Mouse (Mus musculus) heart, embryonic 14.5 days (tissue): ENCODE measurements around the gene Lgalsl. TPM values are rescaled to one million over a fixed set of nuclear protein-coding genes. Genes with fewer than 3 reads are reported as not detected.

Experiments
- ATAC-seq: fragments of 200-750 bp; cut with Nextera tagmentation; 2 replicates; pipeline ENCODE4 v1.8.0; 2017; ENCODE audit warnings: low read depth, moderate TSS enrichment; ENCODE audit not compliant: insufficient number of reproducible peaks, insufficient read depth, low FRiP score
- H3K27ac ChIP-seq, 2 experiments: fragments of 200-500 bp in 1 of 2; fragments of 300-500 bp in 1 of 2; sonication (generic) in 1 of 2; replicated peaks in 1 of 2; 2 replicates each; pipeline ENCODE4 v1.5.1; 2012 to 2014; ENCODE audit warnings: low read depth in 2 of 2, low read length in 2 of 2, control low read depth in 1 of 2, mild to moderate bottlenecking in 1 of 2, mixed read lengths in 1 of 2; ENCODE audit not compliant: control insufficient read depth in 1 of 2, insufficient read depth in 1 of 2
- H3K27me3 ChIP-seq: fragments of 300-500 bp; sonication (generic); 2 replicates; pipeline ENCODE4 v1.6.1; 2014; ENCODE audit warnings: mild to moderate bottlenecking, low read length, control low read depth; ENCODE audit not compliant: control insufficient read depth, insufficient read depth
- H3K36me3 ChIP-seq: fragments of 300-500 bp; sonication (generic); 2 replicates; pipeline ENCODE4 v1.6.1; 2014; ENCODE audit warnings: mild to moderate bottlenecking, control low read depth, low read length, mixed read lengths; ENCODE audit not compliant: control insufficient read depth, insufficient read depth
- H3K4me1 ChIP-seq, 2 experiments: fragments of 200-500 bp in 1 of 2; fragments of 300-500 bp in 1 of 2; sonication (generic) in 1 of 2; 2 replicates each; pipeline ENCODE4 v1.6.1; 2012 to 2014; ENCODE audit warnings: low read length in 2 of 2, control low read depth in 1 of 2, mixed read lengths in 1 of 2; ENCODE audit not compliant: control insufficient read depth in 2 of 2, insufficient read depth in 2 of 2
- H3K4me2 ChIP-seq: fragments of 300-500 bp; sonication (generic); 2 replicates; pipeline ENCODE4 v1.6.1; 2014; ENCODE audit warnings: mild to moderate bottlenecking, low read length
- H3K4me3 ChIP-seq, 2 experiments: fragments of 200-500 bp in 1 of 2; fragments of 300-500 bp in 1 of 2; sonication (generic) in 1 of 2; 2 replicates each; pipeline ENCODE4 v1.5.1; 2012 to 2014; ENCODE audit warnings: low read length in 2 of 2, mild to moderate bottlenecking in 2 of 2, control low read depth in 1 of 2, low read depth in 1 of 2, moderate library complexity in 1 of 2; ENCODE audit not compliant: control insufficient read depth in 1 of 2, insufficient read depth in 1 of 2
- H3K9ac ChIP-seq: fragments of 300-500 bp; sonication (generic); 2 replicates; pipeline ENCODE4 v1.6.1; 2014; ENCODE audit warnings: mild to moderate bottlenecking, low read length
- H3K9me3 ChIP-seq: fragments of 300-500 bp; sonication (generic); 2 replicates; pipeline ENCODE4 v1.6.1; 2016; ENCODE audit warnings: low read length, control low read depth; ENCODE audit not compliant: control insufficient read depth
- WGBS: fragments of 180-500 bp; shearing (Covaris S2); extraction: QIAGEN DNeasy Blood & Tissue Kit; methylation state at CpG from one replicate; pipeline ENCODE4 v1.1.7; 2014; 5-methylcytosine and 5-hydroxymethylcytosine counted together
- polyA plus RNA-seq: library from polyadenylated mRNA; unstranded; fragments of >200 nt; fragmentation: Nextera tagmentation; extraction: Ambion mirVana; gene quantifications from 2 replicates; pipeline ENCODE4 v1.2.1, GENCODE M21; 2014

The Lgalsl gene
- polyA plus RNA-seq, 1 experiment from 2014 or later = 37.5 TPM

DNA sequence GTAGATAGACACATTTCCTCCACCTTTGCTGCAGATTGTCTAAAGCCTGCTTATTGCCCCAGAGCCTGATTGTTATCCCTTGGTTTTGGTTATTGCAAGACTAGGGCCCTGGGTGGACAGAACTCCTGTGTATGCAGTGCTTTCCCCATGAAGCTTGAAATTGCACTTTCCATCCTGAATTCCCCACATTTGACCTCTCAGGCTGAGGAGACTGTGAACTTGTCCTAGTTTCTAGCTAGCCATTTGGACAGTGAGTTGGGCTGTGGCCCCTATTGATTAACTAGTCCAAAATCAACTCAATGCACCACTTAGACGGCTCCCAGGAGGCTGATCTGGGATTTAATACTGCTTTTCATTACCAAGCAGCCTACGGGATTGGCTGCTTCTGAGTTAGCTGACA, 6.9 kb downstream of the Lgalsl start:
- no peaks in the 10 kb centered on the region for H3K9me3 ChIP-seq
- no peak for ATAC-seq
- no peak overlapping the region for H3K27ac ChIP-seq
- WGBS = 89% methylated on average over 2 of the region's 2 CpGs
- no peak overlapping the region for H3K4me3 ChIP-seq
- no peaks in the 10 kb centered on the region for H3K27me3 ChIP-seq
- H3K36me3 ChIP-seq = peaks cover 45% of the 10 kb centered on the region
- no peak overlapping the region for H3K4me2 ChIP-seq
- no peak overlapping the region for H3K9ac ChIP-seq
- H3K4me1 ChIP-seq = no peaks in the 10 kb centered on the region; a peak in 1 of 4 replicates

DNA sequence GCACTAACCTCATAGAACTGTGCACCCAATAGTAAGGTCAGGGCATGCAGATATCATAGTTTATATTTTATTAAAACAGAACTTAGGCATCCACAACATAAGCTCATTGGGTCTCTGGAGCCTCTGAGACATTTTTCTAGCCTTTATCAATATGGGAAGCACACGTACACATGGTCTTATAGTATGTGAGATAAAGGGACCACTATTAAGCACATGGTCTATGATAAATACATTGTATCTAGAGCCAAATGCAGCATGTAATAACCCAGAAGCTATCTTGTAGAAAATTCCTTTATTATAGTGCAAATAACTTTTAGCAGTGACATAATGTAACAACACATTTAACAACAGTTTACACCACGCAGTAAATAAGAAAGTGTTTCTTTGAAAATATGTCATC, 7.6 kb downstream of the Lgalsl start:
- WGBS = 82% methylated on average over 2 of the region's 2 CpGs
- Histone ChIP-seq H3K27me3 (no peaks in the 10 kb centered on the region), H3K9ac (no peak overlapping the region), H3K4me1 (no peaks in the 10 kb centered on the region; a peak in 1 of 4 replicates), H3K4me2 (no peak overlapping the region), H3K4me3 (no peak overlapping the region), H3K36me3 (peaks cover 39% of the 10 kb centered on the region), H3K27ac (no peak overlapping the region), H3K9me3 (no peaks in the 10 kb centered on the region)
- no peak for ATAC-seq

DNA sequence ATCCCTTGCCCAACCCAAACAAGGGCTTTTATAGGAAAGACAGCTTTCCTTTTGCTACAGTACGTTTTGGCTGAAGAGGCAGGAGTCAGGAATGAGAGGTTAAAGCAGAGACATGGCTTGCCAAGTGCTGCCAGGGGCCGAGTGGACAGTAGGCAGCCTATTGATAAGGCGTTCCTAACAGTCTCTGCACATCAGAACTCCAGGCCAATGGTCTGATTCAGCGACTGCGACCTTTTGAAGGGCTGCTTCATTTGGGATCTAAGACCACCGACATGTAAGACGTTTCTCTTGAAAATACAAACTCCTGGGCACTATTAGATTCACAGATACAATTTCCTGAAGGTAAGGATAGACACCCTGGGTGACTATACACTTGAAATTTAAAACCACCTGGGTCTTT, 9.5 kb downstream of the Lgalsl start:
- H3K4me2 ChIP-seq = no peak overlapping the region
- H3K36me3 ChIP-seq = peaks cover 19% of the 10 kb centered on the region
- no peaks in the 10 kb centered on the region for H3K27me3 ChIP-seq
- H3K4me3 ChIP-seq = no peak overlapping the region
- no peak for ATAC-seq
- 53% methylated on average over 7 of the region's 7 CpGs for WGBS
- no peaks in the 10 kb centered on the region; a peak in 1 of 4 replicates for H3K4me1 ChIP-seq
- H3K27ac ChIP-seq = no peak overlapping the region
- H3K9me3 ChIP-seq = no peaks in the 10 kb centered on the region
- no peak overlapping the region for H3K9ac ChIP-seq

DNA sequence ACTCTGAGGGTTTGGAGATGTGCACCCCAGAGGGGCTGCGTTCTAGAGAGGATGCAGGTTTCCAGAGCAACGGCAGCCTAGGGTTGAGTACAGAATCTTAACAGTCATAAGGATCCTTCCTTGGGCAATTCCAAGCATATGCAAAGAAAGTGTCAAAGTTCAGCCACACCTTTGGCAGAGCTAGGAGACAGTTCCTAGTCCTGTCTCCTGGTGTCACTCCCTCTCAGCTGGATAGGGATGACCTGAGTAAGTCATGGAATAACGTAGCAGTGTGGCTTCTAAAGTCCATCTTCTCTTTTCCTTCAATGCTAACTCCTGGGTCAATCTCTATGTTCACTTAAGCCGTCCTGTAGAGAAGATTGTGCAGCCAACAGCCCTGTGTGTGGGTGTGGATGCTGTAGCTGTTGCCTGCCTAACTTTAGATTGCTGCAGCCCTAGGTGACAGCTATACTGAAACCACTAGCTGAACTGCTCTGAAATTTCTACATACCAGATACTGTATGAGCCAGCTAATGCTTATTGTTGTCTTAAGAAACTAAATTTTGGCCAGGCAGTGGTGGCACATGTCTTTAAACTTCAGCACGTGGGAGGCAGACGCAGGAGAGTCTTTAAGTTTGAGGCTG, 16.8 kb downstream of the Lgalsl start:
- 82% methylated on average over 6 of the region's 6 CpGs for WGBS
- Histone ChIP-seq H3K9me3 (no peaks in the 10 kb centered on the region), H3K4me2 (no peak overlapping the region), H3K27me3 (no peaks in the 10 kb centered on the region; the same call in 1 of the 2 replicates), H3K36me3 (no peaks in the 10 kb centered on the region), H3K27ac (no peak overlapping the region), H3K4me1 (no peaks in the 10 kb centered on the region), H3K4me3 (no peak overlapping the region), H3K9ac (no peak overlapping the region)
- no peak for ATAC-seq

DNA sequence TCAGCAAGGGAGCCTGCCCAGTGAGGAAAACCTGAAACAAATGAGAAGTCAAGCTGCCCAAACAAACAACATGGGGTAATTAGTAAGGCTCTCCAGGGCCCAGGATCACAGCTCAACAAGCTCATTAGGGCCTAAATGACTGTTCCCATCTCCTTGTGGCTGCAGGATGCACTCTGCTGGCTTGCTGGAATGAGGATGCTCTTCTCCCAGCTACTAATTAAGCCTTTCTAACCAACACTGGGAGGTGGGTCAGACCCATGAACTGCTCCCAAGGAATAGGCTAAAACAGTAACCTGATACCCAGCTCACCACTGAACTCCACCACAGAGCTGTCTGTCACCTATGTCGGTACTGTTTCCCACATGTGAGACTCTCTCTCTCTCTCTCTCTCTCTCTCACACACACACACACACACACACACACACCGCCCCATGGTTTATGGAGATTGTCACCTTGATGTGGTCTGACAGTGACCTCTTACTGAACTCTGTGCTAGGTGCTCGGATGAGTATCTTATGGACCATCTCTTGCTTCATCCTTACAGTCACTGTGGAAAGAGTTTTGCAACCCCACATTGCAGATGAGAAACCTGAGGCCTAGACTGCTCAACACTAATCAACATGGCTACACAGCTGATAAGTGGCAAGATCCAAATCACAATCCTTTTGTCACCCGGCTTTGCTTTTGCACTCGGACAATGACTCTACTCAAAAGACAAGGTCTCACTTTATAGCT, 18.5 kb downstream of the Lgalsl start:
- H3K9ac ChIP-seq = no peak overlapping the region
- 68% methylated on average over 5 of the region's 5 CpGs for WGBS
- no peak for ATAC-seq
- no peaks in the 10 kb centered on the region for H3K4me1 ChIP-seq
- no peaks in the 10 kb centered on the region for H3K36me3 ChIP-seq
- no peaks in the 10 kb centered on the region for H3K9me3 ChIP-seq
- H3K27me3 ChIP-seq = no peaks in the 10 kb centered on the region; the same call in 1 of the 2 replicates
- no peak overlapping the region for H3K4me2 ChIP-seq
- H3K27ac ChIP-seq = no peak overlapping the region
- H3K4me3 ChIP-seq = no peak overlapping the region

DNA sequence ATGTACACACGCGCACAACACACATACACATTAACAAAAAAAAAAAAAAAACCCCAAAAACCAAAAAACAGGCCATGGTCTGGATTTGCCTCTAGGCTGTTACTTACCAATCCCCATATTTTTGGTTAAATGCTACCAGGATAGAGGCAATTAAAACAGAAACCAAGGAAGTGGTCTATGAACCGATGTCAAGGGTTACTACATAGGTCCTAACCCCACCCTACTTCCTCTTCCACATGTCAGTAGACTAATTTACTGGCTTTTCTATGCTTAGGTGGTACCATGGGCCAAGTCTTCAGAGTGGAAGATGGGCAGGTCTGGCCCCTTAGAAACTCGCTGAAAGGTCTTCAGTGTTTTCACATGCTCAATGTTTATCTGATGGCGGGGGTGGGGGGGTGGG, 24.2 kb downstream of the Lgalsl start:
- H3K27me3 ChIP-seq = no peaks in the 10 kb centered on the region; the same call in 1 of the 2 replicates
- H3K4me3 ChIP-seq = no peak overlapping the region
- H3K4me2 ChIP-seq = no peak overlapping the region
- no peak overlapping the region for H3K27ac ChIP-seq
- H3K9ac ChIP-seq = no peak overlapping the region
- ATAC-seq = no peak
- H3K9me3 ChIP-seq = no peaks in the 10 kb centered on the region
- no peaks in the 10 kb centered on the region for H3K4me1 ChIP-seq
- WGBS = 76% methylated on average over 5 of the region's 5 CpGs
- no peaks in the 10 kb centered on the region for H3K36me3 ChIP-seq

DNA sequence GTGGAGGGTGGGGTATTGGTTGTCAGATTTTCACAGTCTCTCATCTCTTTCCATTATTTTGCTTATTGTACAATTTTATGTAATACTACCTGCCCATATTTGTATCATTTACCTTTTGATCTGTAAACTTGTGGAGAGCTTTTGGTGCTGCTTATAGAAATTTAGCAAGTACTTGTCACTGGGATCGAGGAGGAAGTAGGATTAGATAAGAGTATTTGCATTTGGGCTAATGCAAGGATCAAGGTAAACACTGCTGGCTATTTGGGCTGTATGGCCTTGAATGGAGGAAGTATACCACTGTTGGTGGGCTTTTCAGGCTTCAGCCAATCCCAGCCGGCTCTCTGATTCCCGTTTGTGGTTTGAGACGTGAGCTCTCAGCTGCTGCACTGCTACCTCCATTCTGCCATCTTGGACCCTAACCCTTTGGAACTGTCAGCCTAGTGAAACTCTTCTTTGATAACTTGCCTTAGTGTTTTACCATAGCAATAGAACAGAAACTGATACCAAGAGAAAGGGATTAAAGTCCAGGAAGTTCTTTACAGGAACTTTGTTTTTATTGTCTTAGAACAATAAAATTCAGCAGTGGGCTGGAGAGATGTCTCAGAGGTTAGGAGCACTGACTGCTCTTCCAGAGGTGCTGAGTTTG, 25.1 kb downstream of the Lgalsl start:
- H3K4me2 ChIP-seq = no peak overlapping the region
- no peak for ATAC-seq
- H3K9me3 ChIP-seq = no peaks in the 10 kb centered on the region

More for the DNA sequence above, 25.1 kb downstream of the Lgalsl start:
- Histone ChIP-seq H3K9ac (no peak overlapping the region), H3K27ac (no peak overlapping the region), H3K4me3 (no peak overlapping the region), H3K4me1 (no peaks in the 10 kb centered on the region), H3K27me3 (no peaks in the 10 kb centered on the region), H3K36me3 (no peaks in the 10 kb centered on the region)
- WGBS = 42% methylated on average over 4 of the region's 4 CpGs
